Mouse (Mus musculus) neural tube, embryonic 14.5 days (tissue): Measurements from ENCODE around the gene Tmem190. TPM values are rescaled to one million over a fixed set of nuclear protein-coding genes. Genes with fewer than 3 reads are reported as not detected.
"Not testable (repeated sequence)": the region's sequence is repeated elsewhere in the genome, so short reads cannot be mapped to it uniquely, and the experiment has no call there.

Experiments
- ATAC-seq: fragments of 200-750 bp; cut with Nextera tagmentation; 2 replicates; pipeline ENCODE4 v1.8.0; 2017; ENCODE audit warnings: low read depth, mild to moderate bottlenecking, moderate TSS enrichment, moderate library complexity
- H3K27ac ChIP-seq: fragments of 300-500 bp; sonication (generic); 2 replicates; pipeline ENCODE4 v1.5.1; 2014; ENCODE audit warnings: low read depth, mild to moderate bottlenecking, control low read depth, low read length, moderate library complexity, mixed read lengths
- H3K27me3 ChIP-seq: fragments of 300-500 bp; sonication (generic); 2 replicates; pipeline ENCODE4 v1.6.1; 2014; ENCODE audit warnings: low read length; ENCODE audit not compliant: control insufficient read depth, insufficient read depth
- H3K36me3 ChIP-seq: fragments of 300-500 bp; sonication (generic); 2 replicates; pipeline ENCODE4 v1.6.1; 2014; ENCODE audit warnings: low read length, mixed read lengths; ENCODE audit not compliant: control insufficient read depth, insufficient read depth
- H3K4me1 ChIP-seq: fragments of 300-500 bp; sonication (generic); 2 replicates; pipeline ENCODE4 v1.6.1; 2014; ENCODE audit warnings: low read length; ENCODE audit not compliant: control insufficient read depth, insufficient read depth
- H3K4me2 ChIP-seq: fragments of 300-500 bp; sonication (generic); 2 replicates; pipeline ENCODE4 v1.6.1; 2014; ENCODE audit warnings: mild to moderate bottlenecking, low read depth, low read length, control low read depth
- H3K4me3 ChIP-seq: fragments of 300-500 bp; sonication (generic); 2 replicates; pipeline ENCODE4 v1.5.1; 2014; ENCODE audit warnings: low read depth, low read length, control low read depth, mixed read lengths
- H3K9ac ChIP-seq: fragments of 300-500 bp; sonication (generic); replicated peaks from 2 replicates; pipeline ENCODE4 v1.6.1; 2014; ENCODE audit warnings: low read depth, mild to moderate bottlenecking, control low read depth, low read length, mixed read lengths
- H3K9me3 ChIP-seq: fragments of 300-500 bp; sonication (generic); 2 replicates; pipeline ENCODE4 v1.6.1; 2016; ENCODE audit warnings: low read length; ENCODE audit not compliant: control insufficient read depth
- WGBS: fragments of 180-500 bp; shearing (Covaris S2); extraction: QIAGEN DNeasy Blood & Tissue Kit; methylation state at CpG from one replicate; pipeline ENCODE4 v1.1.7; 2014; 5-methylcytosine and 5-hydroxymethylcytosine counted together
- polyA plus RNA-seq: library from polyadenylated mRNA; unstranded; fragments of >200 nt; fragmentation: Nextera tagmentation; extraction: Ambion mirVana; gene quantifications from 2 replicates; pipeline ENCODE4 v1.2.1, GENCODE M21; 2014

The Tmem190 gene
- polyA plus RNA-seq, 1 experiment from 2014 or later = 0.46 TPM

DNA sequence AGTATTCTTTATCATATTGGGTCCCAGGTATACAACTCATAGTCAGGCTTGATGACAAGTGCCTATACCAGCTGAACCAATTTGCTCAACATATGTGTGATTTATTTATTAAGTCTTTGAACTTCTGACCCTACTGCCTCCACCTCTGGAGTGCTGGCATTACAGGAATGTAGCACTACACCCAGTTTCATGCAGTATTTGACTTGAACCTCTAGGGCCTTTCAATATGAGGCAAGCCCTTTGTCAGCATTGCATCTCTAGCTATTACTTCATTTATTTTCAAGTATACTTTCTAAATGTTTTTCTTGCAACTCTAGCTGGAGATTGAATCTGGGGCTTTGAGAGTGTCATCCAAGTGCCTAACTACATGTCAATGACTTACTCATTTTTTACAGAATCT lies 19.5 kb downstream of the Tmem190 start:
- peaks cover 13% of the 10 kb centered on the region; the same call in 1 of the 2 replicates for H3K36me3 ChIP-seq
- H3K4me1 ChIP-seq = no peaks in the 10 kb centered on the region
- no peak overlapping the region for H3K9ac ChIP-seq
- no peak overlapping the region for H3K4me3 ChIP-seq
- no peaks in the 10 kb centered on the region for H3K9me3 ChIP-seq
- no peak overlapping the region for H3K4me2 ChIP-seq
- ATAC-seq = no peak
- no peaks in the 10 kb centered on the region for H3K27me3 ChIP-seq
- H3K27ac ChIP-seq = no peak overlapping the region

DNA sequence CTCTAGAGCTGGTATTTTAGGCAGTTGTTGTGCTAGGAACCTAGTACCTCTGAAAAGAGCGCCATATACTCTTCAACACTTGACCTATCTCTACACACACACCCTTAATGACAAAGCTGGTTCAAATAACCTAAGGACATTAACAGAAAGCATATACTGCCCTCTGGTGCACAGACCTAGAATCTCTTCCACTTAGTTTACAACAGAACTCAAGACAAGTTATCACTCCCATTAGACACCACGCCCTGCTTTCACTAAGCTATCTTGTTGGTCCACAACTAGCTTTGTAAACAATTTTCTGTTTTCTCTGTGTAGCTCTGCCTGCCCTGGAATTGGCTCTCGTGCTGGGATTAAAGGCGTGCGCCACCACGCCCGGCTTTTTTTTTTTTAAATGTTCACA lies 24.0 kb downstream of the Tmem190 start:
- H3K36me3 ChIP-seq = peaks cover 20% of the 10 kb centered on the region

GRCm38 (mm10) chr7:4811131-4811530 lies 28.4 kb downstream of the Tmem190 start:
- not testable (repeated sequence) for H3K27ac ChIP-seq

More for the DNA sequence above, 24.0 kb downstream of the Tmem190 start:
- Histone ChIP-seq H3K4me2 (no peak overlapping the region), H3K27ac (no peak overlapping the region), H3K9ac (no peak overlapping the region), H3K4me1 (peaks cover 8% of the 10 kb centered on the region), H3K27me3 (no peaks in the 10 kb centered on the region), H3K9me3 (no peaks in the 10 kb centered on the region), H3K4me3 (no peak overlapping the region)
- WGBS = 92% methylated on average over 7 of the region's 7 CpGs
- no peak for ATAC-seq

GRCm38 (mm10) chr7:4811842-4812302 lies 29.1 kb downstream of the Tmem190 start:
- no peaks in the 10 kb centered on the region for H3K27me3 ChIP-seq
- no peak for ATAC-seq
- peak overlapping the region; percentile 80 for H3K4me3 ChIP-seq
- H3K4me1 ChIP-seq = peaks cover 14% of the 10 kb centered on the region
- peak overlapping the region; percentile 86 for H3K4me2 ChIP-seq
- peak overlapping the region; percentile 93 for H3K9ac ChIP-seq
- no peaks in the 10 kb centered on the region for H3K9me3 ChIP-seq
- under 1% methylated on average over 23 of the region's 36 CpGs for WGBS
- H3K36me3 ChIP-seq = peaks cover 10% of the 10 kb centered on the region
- peak overlapping the region; percentile 98 for H3K27ac ChIP-seq

More at GRCm38 (mm10) chr7:4811131-4811530, 28.4 kb downstream of the Tmem190 start:
- ATAC-seq, H3K27me3 ChIP-seq, H3K9me3 ChIP-seq: not testable (repeated sequence)
- peak overlapping the region; percentile 86 for H3K4me2 ChIP-seq
- WGBS = 47% methylated on average over 10 of the region's 10 CpGs
- peak overlapping the region; percentile 93 for H3K9ac ChIP-seq
- peak overlapping the region; percentile 80 for H3K4me3 ChIP-seq
- peaks cover 15% of the 10 kb centered on the region for H3K36me3 ChIP-seq
- peaks cover 14% of the 10 kb centered on the region for H3K4me1 ChIP-seq

GRCm38 (mm10) chr7:4812303-4813104 lies 29.8 kb downstream of the Tmem190 start, which contains the start of gene Ube2s:
Gene Ube2s (minus strand): TSS chr7:4812590.
- H3K9ac ChIP-seq = peak within 1 kb of the TSS; percentile 93
- no peaks in the 10 kb centered on the region for H3K9me3 ChIP-seq
- under 1% methylated on average over 62 of the region's 62 CpGs for WGBS
- H3K36me3 ChIP-seq = peaks cover 10% of the 10 kb centered on the region
- peak; percentile 99 for ATAC-seq
- peak within 1 kb of the TSS; percentile 80 for H3K4me3 ChIP-seq
- peak within 1 kb of the TSS; percentile 98 for H3K27ac ChIP-seq
- peak within 1 kb of the TSS; percentile 86 for H3K4me2 ChIP-seq
- H3K27me3 ChIP-seq = no peaks in the 10 kb centered on the region
- peaks cover 14% of the 10 kb centered on the region for H3K4me1 ChIP-seq

- H3K4me1 ChIP-seq = peaks cover 14% of the 10 kb centered on the region
- peaks cover 10% of the 10 kb centered on the region for H3K36me3 ChIP-seq
- no peaks in the 10 kb centered on the region for H3K27me3 ChIP-seq
- WGBS = 24% methylated on average over 8 of the region's 8 CpGs
- H3K9me3 ChIP-seq = no peaks in the 10 kb centered on the region
- ATAC-seq = no peak
- H3K27ac ChIP-seq = peak overlapping the region; percentile 87
- peak overlapping the region; percentile 80 for H3K4me3 ChIP-seq
- peak overlapping the region; percentile 60 for H3K4me2 ChIP-seq
- peak overlapping the region; percentile 44; the same call in 1 of the 2 replicates for H3K9ac ChIP-seq
These were observed 30.5 kb downstream of the Tmem190 start for GRCm38 (mm10) chr7:4813105-4813791.

DNA sequence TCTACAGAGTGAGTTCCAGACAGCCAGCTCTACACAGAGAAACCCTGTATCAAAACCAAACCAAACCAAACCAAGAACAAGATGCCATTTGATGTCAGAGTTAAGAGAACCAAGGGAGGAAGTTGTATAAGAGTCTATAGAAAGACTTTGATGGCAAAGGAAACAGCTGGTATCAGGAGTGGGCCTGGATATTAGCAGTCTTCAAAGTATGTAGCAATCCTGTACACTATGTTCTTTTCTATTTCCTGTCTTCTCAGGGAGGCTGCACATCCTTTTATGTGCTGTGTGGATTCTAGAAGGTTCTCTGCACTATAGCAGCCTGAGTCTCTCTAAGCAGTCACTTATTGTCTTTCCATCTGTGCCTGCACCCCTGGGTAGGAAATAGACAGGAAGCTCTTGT lies 33.8 kb downstream of the Tmem190 start:
- H3K27ac ChIP-seq = no peak overlapping the region
- no peak overlapping the region for H3K4me3 ChIP-seq
- H3K36me3 ChIP-seq = no peaks in the 10 kb centered on the region
- H3K4me2 ChIP-seq = no peak overlapping the region
- no peaks in the 10 kb centered on the region for H3K9me3 ChIP-seq
- no peaks in the 10 kb centered on the region for H3K27me3 ChIP-seq
- H3K4me1 ChIP-seq = peaks cover 6% of the 10 kb centered on the region; the same call in 1 of the 2 replicates
- no peak for ATAC-seq
- H3K9ac ChIP-seq = no peak overlapping the region

DNA sequence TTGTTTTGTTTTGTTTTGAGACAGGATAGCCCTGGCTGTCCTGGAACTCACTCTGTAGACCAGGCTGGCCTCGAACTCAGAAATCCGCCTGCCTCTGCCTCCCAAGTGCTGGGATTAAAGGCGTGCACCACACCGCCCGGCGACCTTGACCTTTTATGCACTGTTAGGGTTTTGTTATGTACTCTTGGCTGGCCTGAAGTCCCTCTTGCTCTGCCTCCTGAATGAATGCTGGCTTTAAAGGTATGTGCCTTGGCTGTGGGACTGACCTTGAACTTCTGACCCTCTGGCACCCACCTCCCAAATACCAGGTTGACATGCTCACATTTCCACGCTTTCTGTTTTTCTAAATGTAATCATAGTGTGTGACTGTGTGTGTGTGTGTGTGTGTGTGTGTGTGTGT lies 38.2 kb downstream of the Tmem190 start:
- not testable (repeated sequence) for H3K36me3 ChIP-seq, ATAC-seq, H3K4me3 ChIP-seq, H3K27ac ChIP-seq, H3K4me1 ChIP-seq, H3K9ac ChIP-seq, H3K27me3 ChIP-seq, H3K9me3 ChIP-seq, H3K4me2 ChIP-seq
- WGBS = 92% methylated on average over 7 of the region's 7 CpGs

DNA sequence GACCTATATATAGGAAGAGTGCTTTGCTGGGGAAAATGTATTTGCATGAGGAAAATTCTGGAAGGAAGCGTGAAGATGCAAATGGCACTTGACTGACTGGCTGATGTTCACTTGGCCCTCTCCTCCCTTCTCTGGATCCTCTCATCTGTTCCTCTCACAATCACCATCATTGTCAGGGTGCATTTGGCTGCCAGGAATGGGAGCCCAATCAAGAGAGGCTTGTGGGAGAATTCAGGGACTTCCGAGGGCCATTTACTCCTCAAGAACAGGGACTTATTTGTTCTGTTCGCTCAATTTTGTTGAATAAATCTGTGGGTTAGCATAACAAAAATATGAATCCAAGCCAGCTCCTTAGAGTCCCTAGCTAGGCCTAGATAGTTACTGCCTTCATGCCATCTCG lies 39.0 kb downstream of the Tmem190 start:
- Histone ChIP-seq H3K9me3 (no peaks in the 10 kb centered on the region), H3K4me3 (no peak overlapping the region), H3K9ac (no peak overlapping the region), H3K4me1 (no peaks in the 10 kb centered on the region), H3K27ac (no peak overlapping the region), H3K4me2 (no peak overlapping the region), H3K27me3 (no peaks in the 10 kb centered on the region), H3K36me3 (no peaks in the 10 kb centered on the region)
- ATAC-seq = no peak
- WGBS = 75% methylated on average over 4 of the region's 4 CpGs
